Mouse (Mus musculus) gastrocnemius, postnatal 25 days (tissue): ENCODE measurements around the gene Surf4. TPM values are rescaled to one million over a fixed set of nuclear protein-coding genes. Genes with fewer than 3 reads are reported as not detected.
"Not testable (repeated sequence)": the region's sequence is repeated elsewhere in the genome, so short reads cannot be mapped to it uniquely, and the experiment has no call there.

Experiments
- DNase-seq: peaks from one replicate; pipeline ENCODE4 v3.0.0; 2022
- total RNA-seq, 2 experiments: library from RNA; stranded (reverse); gene quantifications; 1 replicate in 1 of 2; 2 replicates in 1 of 2; pipeline ENCODE4 v1.2.3; 2021

The Surf4 gene
- total RNA-seq, 2 experiments from 2014 or later: 72.8 to 87.1 TPM

GRCm38 (mm10) chr2:26902467-26903220 is 31.1 kb downstream of the Surf4 start, which contains the start of gene Surf6:
Gene Surf6, minus strand, starts transcription at chr2:26902879.
- peak; percentile 93 for DNase-seq

GRCm38 (mm10) chr2:26901834-26902400 is 31.8 kb downstream of the Surf4 start:
- DNase-seq: no peak

DNA sequence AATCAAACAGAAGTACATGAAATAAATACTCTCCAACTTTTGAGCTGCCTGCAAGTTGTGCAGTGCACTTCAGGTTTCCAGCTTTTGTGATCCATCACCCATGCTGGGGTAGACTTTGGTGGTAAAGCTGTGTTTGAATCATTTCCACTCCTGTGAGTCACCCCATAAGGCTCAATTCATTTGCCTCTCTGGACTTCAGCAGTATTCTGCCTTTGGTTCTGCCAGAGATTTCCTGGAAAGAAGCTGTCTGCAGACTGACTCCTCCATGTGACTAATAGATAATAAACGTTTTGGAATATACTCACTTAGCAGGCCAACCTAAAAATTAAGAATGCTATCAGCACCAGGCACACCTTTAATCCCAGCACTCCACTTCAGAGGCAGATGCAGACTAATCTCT is 33.0 kb downstream of the Surf4 start:
- no peak for DNase-seq

DNA sequence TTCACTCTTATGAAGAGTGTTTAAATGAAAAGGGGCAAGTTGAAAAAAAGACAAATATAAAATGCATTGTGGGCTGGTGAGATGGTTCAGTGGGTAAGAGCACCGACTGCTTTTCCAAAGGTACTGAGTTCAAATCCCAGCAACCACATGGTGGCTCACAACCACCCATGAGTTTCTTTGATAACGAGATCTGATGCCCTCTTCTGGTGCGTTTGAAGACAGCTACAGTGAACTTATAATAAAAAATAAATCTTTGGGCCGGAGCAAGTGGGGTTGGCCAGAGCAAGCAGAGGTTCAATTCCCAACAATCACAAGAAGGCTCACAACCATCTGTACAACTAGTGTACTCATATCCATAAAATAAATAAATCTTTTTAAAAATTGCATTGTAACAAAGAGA is 37.8 kb downstream of the Surf4 start:
- DNase-seq: no peak

DNA sequence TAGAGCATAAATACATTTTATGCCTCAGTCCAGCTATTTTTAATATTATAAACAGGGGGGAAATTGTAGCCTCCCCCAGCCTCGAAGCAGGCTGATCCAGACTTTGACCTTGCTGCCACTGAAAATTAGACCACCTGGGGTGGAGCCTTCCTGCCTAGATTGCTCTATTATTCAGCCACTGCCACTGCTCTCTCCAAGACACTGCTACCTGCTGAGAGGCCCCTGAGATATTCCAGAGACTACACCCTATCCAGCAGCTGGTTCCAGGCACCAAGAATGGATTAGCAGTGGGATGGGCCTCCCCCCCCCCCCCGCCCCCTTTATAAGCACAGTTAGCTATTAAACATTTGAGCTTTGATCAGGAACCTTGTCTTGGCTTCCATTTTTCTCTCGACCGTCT is 47.6 kb downstream of the Surf4 start:
- not testable (repeated sequence) for DNase-seq

GRCm38 (mm10) chr2:26885541-26885940 is 48.2 kb downstream of the Surf4 start:
- DNase-seq: not testable (repeated sequence)

GRCm38 (mm10) chr2:26878571-26878970 is 55.2 kb downstream of the Surf4 start:
- DNase-seq: no peak

DNA sequence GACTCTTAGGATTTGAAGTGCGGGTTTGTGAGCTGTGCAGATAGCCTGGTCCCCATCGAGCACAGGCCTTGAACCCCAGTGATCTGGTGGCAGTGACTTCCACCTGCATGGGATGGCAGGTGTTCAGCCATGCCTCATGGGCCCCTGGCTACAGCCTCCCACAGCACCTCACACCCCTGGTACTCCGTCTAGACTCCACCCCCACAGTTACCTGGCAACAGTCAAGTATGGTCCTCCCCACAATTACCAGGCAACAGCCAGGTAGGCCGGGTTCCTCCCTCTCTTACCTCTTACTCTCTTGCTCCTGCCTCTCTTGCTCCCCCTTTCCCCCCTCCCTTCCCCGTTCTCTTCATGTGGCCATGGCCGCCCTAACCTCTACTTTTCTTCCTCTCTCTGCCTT is 63.1 kb downstream of the Surf4 start:
- no peak for DNase-seq

Other genes with a start within 250 kb of the Surf4 start
- gene Abo, start 68.9 kb downstream of the Surf4 start, total RNA-seq: not detected
- 10 to 100 TPM; 10.3 to 12.0 TPM for gene Surf6, start 31.0 kb downstream of the Surf4 start, total RNA-seq
- gene Med22, start 23.3 kb downstream of the Surf4 start, total RNA-seq: 10 to 100 TPM; 16.2 to 17.6 TPM
- gene Rpl7a, start 23.2 kb downstream of the Surf4 start, total RNA-seq: 100 to 1,000 TPM; 236 to 242 TPM
- 10 to 100 TPM; 10.9 to 12.5 TPM for gene Surf2, start 17.6 kb downstream of the Surf4 start, total RNA-seq
- 10 to 100 TPM; 27.4 to 33.1 TPM for gene Surf1, start 17.4 kb downstream of the Surf4 start, total RNA-seq
- gene Stkld1, start 119 bp upstream of the Surf4 start, total RNA-seq: not detected
- 10 to 100 TPM; 14.2 to 16.3 TPM for gene Rexo4, start 30.5 kb upstream of the Surf4 start, total RNA-seq
- gene Adamts13, start 39.5 kb upstream of the Surf4 start, total RNA-seq: not detected
- gene Cacfd1, start 76.0 kb upstream of the Surf4 start, total RNA-seq: 10 to 100 TPM; 27.9 to 30.2 TPM
- under 1 TPM; 0.10 to 0.16 TPM for gene Slc2a6, start 94.1 kb upstream of the Surf4 start, total RNA-seq
- gene Mymk, start 138.3 kb upstream of the Surf4 start, total RNA-seq: 10 to 100 TPM in 1 of 2 experiments, 1 to 10 TPM in 1; 4.8 to 14.4 TPM
- gene Adamtsl2, start 145.5 kb upstream of the Surf4 start, total RNA-seq: 1 to 10 TPM; 8.2 to 8.7 TPM
- not detected for gene Fam163b, start 208.6 kb upstream of the Surf4 start, total RNA-seq
- not detected for gene Dbh, start 231.3 kb upstream of the Surf4 start, total RNA-seq